Mouse (Mus musculus) heart, adult 18-20 months (tissue): ENCODE measurements around the gene Cul4a. TPM values are rescaled to one million over a fixed set of nuclear protein-coding genes. Genes with fewer than 3 reads are reported as not detected.

ENCODE experiments used
- DNase-seq, 2 experiments: peaks; one replicate each; pipeline ENCODE4 v3.0.0; 2021 to 2022; ENCODE audit warnings: mixed read lengths in 1 of 2
- microRNA-seq, 2 experiments: library from miRNA; unstranded; fragments of <30 nt; microRNA quantifications; one replicate each; pipeline ENCODE4 v1.2.0; 2022
- total RNA-seq, 2 experiments: library from RNA; stranded (reverse); gene quantifications; 2 replicates each; pipeline ENCODE4 v1.2.3; 2021

Gene Cul4a
- total RNA-seq, 2 experiments from 2014 or later, result 80.1 to 85.0 TPM

DNA sequence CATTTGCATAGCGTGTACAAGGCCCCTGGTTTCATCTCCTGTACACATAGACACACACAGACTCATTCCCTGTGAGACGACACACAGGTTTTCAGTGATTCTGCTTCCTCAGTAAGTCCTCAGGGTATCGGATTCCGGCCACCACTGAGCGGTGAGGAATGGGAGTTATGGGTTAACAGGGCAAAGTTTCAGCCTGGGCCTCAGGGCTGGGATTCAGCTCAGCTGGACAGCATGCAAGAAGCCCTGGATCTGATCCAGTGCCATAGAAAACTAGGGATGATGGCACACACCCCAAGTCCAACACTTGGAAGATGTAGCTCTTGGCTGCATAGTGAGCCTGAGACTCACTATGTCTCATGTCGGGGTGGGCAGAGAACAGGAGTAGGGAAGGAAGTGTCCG, 74.5 kb downstream of the Cul4a start:
- DNase-seq, result no peak

DNA sequence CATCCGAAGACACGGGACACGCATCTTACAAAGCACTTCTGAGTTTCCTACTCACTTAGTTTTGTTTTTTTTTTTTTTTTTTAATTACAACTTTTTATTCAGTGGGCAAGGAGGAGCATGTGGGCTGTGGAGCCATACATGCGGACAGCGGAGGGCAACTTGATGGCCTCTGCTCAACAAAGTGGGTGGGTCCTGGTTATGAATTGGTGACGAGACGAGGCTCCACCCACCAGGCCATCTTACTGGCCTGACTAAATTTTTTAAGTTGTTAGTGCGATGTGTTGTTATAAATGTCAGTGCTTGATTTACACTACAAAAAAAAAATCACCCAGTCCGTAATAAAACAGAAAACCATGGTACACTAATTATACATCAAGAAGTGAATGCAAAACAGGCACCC, 75.0 kb downstream of the Cul4a start:
- no peak for DNase-seq

DNA sequence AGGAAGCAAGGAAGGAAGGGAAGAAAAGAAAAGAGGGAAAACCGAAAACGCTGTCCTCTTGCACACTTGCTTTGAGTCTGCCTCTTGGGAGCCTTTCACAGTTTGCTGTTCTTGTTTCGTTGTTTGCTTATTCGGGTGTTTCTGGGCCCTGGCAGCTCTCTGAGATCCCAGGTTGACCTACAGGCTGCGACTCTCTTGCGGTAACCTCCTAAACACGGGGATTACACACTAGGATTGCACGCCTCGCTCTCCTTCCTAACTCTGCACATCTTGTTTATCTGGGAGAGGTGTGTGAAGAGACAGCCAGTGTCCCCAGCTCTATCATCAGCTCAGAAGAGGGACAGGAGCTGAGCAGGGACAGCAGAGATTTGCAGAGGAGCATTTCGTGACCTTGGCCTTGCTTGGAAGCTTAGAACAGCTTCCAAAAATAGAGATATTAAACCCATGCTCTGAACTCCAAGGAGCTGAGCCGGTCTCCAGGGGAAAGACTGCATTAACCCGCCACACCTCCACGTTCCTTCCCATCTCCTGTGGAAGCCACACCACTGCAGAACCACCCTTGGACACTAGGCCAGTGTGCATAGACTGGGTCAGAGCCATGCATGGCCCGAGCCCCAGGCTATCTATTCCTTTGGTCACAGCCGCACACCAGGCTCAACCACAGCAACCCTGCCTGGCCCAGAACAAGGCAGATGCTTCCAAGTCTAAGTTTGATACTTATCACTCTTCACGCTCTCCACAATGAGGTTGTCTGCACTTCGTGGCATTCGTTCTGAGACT, 75.7 kb downstream of the Cul4a start:
- DNase-seq, result no peak

DNA sequence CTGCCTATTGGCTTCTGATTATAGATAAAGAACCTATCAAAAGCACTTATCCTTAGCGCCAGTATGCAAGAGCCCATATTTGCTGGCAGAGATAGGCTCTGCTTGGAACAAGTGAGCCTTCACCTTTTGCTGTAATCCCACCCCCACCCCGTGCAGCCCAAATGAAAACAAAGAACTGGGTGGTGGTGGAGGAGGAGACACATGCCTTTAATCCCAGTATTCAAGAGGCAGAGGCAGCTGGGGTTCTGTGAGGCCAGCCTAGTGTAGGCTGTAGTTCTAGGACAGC, 76.2 kb downstream of the Cul4a start:
- no peak for DNase-seq

DNA sequence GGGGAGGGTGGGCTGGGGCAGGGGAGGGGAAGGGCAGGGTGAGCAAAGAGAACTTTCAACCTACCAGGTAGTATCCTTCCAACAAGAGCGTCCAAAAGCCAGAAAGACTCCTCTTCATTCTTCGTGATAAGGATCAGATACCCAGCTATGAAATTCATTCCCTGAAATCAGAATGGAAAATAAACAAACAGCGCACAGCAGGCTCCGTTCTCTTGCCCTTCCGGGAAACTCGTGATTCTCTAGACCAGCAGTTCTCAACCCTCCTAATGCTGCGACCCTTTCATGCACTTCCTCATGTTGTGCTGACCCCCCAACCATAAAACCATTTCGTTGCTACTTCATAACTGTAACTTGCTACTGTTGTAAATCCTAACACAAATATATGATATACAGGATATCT, 81.4 kb downstream of the Cul4a start:
- DNase-seq, result no peak

DNA sequence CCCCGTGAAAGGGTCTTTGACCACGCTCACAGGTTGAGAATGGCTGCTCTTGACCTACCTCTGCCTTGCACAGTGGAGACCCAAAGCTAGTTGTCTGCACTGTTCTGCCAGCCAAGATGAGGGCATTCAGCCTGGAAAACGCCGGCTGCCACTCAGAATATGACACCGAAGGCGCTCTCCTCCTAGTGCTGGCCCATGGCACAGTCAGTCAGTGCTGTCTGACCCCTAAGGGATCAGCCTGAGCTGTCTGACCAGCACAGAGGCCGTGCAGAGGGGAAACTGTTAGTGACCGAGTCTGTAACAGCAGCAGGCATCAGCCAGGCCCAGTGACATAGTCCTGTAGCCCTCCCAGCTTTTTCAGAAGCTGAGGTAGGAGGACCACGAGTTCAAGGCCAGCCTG, 81.8 kb downstream of the Cul4a start:
- no peak for DNase-seq

DNA sequence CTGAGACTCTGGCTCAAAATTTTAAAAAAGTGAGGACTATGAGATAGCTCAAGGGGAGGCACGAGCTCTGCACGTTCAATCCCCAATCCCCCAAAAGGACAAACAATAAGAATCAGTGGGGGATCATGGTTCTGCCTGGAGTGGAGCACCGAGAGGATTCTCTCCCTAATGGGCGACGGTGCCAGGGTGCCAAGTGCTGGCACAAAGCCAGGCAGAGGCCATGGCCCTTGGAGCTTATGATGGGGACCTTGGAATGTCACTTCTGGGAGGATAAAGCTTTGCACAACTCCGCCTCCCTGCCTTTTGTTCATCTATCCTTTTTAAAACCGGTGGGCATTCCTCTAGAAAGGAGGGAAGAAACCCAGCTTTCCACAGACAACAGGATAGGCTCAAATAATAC, 82.2 kb downstream of the Cul4a start:
- DNase-seq, result no peak

DNA sequence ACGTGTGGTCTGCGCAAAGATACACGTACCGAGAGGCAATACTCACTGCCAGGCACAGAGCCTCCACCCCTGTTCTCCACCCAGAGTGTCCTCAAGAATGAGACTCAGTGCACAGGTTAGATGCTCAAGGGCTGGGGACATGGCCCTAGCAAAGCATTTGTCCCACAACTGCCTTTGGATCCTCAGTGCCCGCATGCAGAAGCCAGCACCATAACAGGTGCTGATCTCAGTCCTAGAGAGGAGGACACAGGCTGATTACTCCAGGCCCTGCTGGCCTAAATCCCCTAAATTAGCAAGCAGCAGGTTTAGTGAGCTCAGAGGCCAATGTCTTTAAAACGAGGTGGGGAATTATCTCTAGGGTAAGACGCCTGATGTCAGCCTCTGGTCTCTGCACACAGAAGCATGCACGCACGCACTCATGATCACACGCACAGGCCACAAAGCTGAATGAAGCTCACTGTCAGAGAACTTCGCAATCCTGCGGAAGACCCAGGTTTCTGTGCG, 82.7 kb downstream of the Cul4a start:
- no peak for DNase-seq

DNA sequence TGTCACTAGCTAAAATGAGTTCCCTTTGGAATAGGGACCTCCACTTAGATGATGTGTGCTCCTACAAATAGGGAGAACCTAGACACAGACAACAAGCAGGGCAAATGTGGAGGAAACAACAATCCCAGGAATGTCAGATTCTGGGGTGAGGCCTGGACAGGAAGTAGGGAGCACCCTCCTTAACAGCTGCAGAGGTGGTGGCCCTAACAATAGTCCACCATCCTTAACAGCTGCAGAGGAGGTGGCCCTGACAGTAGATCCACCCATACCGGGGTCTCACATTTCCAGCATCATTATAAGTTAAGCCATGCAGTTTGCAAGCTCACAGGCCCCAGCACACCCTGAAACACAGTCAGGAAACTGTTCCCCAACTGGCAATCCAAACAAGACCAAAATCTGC, 83.4 kb downstream of the Cul4a start:
- no peak for DNase-seq

DNA sequence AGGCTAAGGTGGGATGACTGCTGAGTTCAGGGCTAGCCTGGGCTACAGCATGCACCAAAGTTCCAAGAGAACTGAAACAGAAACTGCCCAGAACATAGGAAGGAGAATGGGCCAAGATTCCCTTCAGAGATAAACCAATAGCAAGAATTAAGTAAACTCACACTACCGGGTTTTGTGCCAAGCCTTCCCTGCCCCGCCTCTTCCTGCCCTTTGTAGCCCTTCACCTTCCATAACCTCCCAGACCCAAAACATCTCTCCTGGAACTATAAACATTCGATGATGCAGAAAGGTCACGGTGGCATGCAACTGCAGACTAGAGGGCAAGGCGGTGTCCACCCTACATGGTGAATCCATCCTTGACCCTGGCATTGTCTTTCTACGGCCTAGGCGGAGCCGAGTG, 84.8 kb downstream of the Cul4a start:
- no peak for DNase-seq

DNA sequence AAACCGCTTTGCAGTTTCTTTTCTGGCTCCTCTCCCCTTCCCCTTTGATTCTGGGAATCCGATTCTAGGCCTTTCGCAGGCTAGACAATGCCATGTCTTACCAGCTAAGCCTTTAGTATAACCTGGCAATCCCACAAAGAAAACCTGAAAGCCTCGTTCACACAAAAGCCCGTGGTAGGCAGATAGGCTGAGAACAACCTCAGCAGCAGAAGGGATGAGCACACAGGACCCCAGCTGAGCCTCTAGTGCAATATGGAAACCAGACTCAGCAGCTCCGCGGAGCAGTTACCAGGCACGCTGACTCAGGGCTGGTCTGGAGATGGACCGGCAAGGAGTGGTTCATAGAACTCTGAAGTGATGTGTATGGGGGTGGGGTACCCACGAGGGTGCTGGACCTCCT, 89.4 kb downstream of the Cul4a start:
- no peak for DNase-seq

DNA sequence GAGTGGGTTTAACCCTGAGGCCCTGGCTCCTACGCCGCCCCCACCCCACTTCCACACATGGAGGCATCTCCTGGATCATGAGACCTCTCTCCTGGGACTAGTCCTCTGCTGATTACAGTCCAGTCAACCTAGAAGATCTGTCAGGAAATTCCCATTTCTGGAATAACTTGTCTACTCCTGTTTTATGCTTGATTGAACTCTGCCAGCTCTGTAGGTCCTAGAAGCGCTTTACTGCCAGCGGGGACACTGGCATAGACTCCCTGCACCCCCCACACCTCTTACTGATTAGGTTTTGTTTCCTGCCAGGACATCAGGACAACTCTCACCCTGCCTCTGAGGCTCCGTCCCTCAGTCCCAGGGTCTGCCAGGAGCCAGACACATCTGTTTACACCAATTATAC, 92.1 kb downstream of the Cul4a start:
- no peak for DNase-seq

Small RNA genes lying within 50 kb of the gene (microRNA-seq; reads per million reads assigned to microRNA genes)
- 29.2 to 42.9 reads per million in 2 experiments for gene Mir1968
- gene Mir7065, result 0 to 0.27 reads per million in 2 experiments

Other genes with a start within 250 kb of the Cul4a start
- gene Mcf2l, start 231.8 kb upstream of the Cul4a start, total RNA-seq, result 10 to 100 TPM; 75.1 to 93.4 TPM
- gene F7, start 79.6 kb upstream of the Cul4a start, total RNA-seq, result under 1 TPM; 0.15 to 0.26 TPM
- gene F10, start 68.3 kb upstream of the Cul4a start, total RNA-seq, result under 1 TPM; 0.27 to 0.44 TPM
- not detected for gene Proz, start 44.7 kb upstream of the Cul4a start, total RNA-seq
- 10 to 100 TPM; 10.4 to 10.6 TPM for gene Pcid2, start 162 bp upstream of the Cul4a start, total RNA-seq
- gene Lamp1, start 53.5 kb downstream of the Cul4a start, total RNA-seq, result 100 to 1,000 TPM; 405 to 445 TPM
- 1 to 10 TPM; 4.9 to 5.1 TPM for gene Grtp1, start 95.0 kb downstream of the Cul4a start, total RNA-seq
- 100 to 1,000 TPM; 577 to 637 TPM for gene Adprhl1, start 148.5 kb downstream of the Cul4a start, total RNA-seq
- 10 to 100 TPM; 64.4 to 68.7 TPM for gene Dcun1d2, start 182.5 kb downstream of the Cul4a start, total RNA-seq
- 10 to 100 TPM; 27.4 to 28.2 TPM for gene Tmco3, start 182.6 kb downstream of the Cul4a start, total RNA-seq
- gene Tfdp1, start 233.1 kb downstream of the Cul4a start, total RNA-seq, result 10 to 100 TPM; 35.2 to 38.1 TPM